Mouse (Mus musculus): ENCODE data around the gene Plekha8. TPM values are rescaled to one million over a fixed set of nuclear protein-coding genes. Genes with fewer than 3 reads are reported as not detected.

Plekha8 gene
- polyA plus RNA-seq (2011; ENCODE audit: insufficient read length, low read depth, missing spikeins) = 7.0 and 9.1 TPM in 2 replicates

DNA sequence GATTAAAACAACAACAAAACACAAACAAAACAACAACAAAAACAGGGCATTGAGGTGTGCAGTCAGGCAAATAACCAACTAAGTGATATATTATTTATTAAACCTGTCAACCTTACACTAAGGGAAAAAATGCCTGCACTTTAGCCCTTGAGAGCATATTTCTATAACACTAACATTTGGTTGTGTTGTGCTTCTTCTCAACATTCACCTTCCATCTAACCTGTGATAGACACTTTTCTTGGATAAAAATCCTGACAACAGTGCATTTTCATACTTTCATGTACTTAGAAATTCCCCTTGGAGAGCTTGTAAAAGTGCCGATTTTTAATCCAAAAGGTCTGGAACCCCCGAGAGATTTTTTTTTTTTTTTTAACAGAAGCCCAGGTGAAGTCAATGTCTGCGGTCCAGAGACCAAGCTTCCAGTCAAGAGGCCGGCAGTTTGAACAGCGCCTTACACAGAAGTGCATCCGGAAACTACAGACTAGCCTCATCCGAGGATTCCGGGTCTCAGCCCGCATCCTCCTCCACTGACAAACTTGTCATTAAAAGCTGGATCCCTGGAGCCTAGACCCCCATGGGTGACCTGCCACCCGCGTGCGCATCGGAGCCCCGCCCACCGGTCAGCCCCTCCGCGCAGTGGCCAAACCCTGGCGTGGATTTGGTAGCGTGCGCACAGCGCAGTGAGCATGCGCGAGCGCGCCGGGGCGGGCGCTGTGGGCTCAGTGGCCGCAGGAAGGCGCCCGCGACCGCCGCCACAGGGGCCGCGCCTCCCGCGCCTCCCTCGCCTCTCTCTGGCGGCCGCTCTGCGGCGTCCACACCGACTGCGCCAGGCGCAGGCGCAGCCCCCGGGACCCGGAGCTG, at the start of gene Plekha8:
Plekha8 (plus strand) TSS at position 643 of the 861 bp plus-strand sequence.
- Histone ChIP-seq H3K4me3 (ENCODE audit: insufficient read depth, low read length) (peak within 1 kb of the TSS; percentile 86), H3K4me1 (ENCODE audit: control insufficient read depth, insufficient read depth, low read length) (peaks cover 13% of the 10 kb centered on the region), H3K27ac (ENCODE audit: insufficient read depth, low read length) (no peak within 1 kb of the TSS)
- TF ChIP-seq POLR2A (IDR thresholded peaks at IDR 0.05; ENCODE audit: low read depth, low read length) (peak; percentile 50), CTCF (IDR thresholded peaks at IDR 0.05; ENCODE audit: borderline replicate concordance, insufficient read depth, low read length) (no peak)

DNA sequence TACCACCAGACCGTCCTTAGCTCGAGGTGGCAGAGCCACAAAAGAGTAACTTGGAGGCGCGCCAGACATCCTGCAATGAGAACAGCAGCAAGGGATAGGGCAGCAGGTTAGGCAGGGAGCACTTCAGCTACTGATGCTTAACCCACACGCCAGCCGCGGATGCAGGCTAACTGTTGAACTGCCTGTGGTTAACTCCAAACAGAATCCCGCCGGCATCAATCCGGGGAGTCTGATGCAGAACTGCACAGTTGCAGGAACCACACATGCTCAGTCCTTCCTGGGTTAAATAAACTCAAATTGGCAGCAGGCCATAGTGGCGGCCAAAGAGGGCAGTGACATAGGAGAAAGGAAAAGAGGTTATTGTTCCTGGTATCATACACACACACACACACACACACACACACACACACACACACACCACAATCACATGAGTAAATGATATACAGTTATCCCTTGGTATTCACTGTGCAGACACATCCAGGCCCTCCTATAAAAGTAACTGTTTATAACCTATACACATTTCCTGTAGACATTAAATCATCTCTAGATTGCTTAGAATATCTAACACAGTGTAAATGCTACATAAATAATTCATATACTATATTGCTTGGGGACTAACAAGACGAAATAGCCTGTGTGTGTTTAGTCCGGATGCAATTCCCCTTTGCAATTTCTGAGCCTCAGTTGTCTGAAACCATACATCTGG, 46.4 kb upstream of the Plekha8 start:
- H3K4me3 ChIP-seq (ENCODE audit: insufficient read depth, low read length) = no peak overlapping the region
- H3K4me1 ChIP-seq (ENCODE audit: control insufficient read depth, insufficient read depth, low read length) = no peaks in the 10 kb centered on the region
- H3K27ac ChIP-seq (ENCODE audit: insufficient read depth, low read length) = no peak overlapping the region
- TF ChIP-seq POLR2A (IDR thresholded peaks at IDR 0.05; ENCODE audit: low read depth, low read length) (no peak), CTCF (IDR thresholded peaks at IDR 0.05; ENCODE audit: borderline replicate concordance, insufficient read depth, low read length) (no peak)

DNA sequence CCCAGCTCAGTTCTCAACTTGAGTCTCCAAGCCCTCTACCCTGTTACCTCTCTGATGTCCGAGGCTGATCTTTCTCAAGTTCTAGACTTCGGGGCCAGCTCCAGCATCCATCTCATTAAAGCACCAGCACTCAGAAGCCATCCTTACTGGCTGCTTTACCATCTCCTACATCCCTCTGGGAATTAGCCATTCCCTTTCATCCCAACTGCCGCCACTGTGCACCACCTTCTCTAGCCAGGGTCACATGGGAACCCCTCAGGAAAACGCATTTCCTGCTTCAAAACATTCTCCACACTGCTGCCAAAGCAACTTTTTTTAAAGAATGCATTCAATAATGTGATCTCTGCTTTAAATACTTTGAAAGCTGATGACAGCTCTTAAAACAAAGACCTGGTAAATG, 45.6 kb upstream of the Plekha8 start:
- no peaks in the 10 kb centered on the region for H3K4me1 ChIP-seq (ENCODE audit: control insufficient read depth, insufficient read depth, low read length)
- TF ChIP-seq CTCF (IDR thresholded peaks at IDR 0.05; ENCODE audit: borderline replicate concordance, insufficient read depth, low read length) = no peak
- no peak for TF ChIP-seq POLR2A (IDR thresholded peaks at IDR 0.05; ENCODE audit: low read depth, low read length)
- no peak overlapping the region for H3K4me3 ChIP-seq (ENCODE audit: insufficient read depth, low read length)
- H3K27ac ChIP-seq (ENCODE audit: insufficient read depth, low read length) = no peak overlapping the region

DNA sequence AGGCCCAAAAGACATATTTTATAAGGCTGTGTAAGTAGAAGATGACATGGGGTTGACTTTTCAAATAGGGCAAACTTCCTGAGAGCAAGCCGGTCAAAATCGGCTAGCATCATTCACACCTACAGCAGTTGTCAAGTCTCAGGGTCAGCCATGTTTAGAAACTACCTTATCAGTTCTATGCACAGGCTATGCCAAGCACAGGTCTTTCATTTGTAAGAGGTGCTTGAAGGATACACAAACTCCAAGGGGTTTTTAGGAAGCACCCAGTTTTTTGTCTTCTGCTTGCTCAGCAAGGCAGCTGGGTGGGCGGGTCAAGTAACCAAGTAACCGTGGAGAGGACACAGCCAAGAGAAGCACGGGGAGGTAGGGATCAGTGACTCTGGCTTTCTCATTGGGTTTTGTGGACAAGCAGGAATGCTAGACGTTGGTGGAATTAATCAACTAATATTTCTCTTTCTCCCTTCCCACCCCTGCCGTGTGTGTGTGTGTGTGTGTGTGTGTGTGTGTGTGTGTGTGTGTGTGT, 44.0 kb upstream of the Plekha8 start:
- no peaks in the 10 kb centered on the region for H3K4me1 ChIP-seq (ENCODE audit: control insufficient read depth, insufficient read depth, low read length)
- H3K27ac ChIP-seq (ENCODE audit: insufficient read depth, low read length) = no peak overlapping the region
- TF ChIP-seq POLR2A (IDR thresholded peaks at IDR 0.05; ENCODE audit: low read depth, low read length) = no peak
- TF ChIP-seq CTCF (IDR thresholded peaks at IDR 0.05; ENCODE audit: borderline replicate concordance, insufficient read depth, low read length) = no peak
- no peak overlapping the region for H3K4me3 ChIP-seq (ENCODE audit: insufficient read depth, low read length)

DNA sequence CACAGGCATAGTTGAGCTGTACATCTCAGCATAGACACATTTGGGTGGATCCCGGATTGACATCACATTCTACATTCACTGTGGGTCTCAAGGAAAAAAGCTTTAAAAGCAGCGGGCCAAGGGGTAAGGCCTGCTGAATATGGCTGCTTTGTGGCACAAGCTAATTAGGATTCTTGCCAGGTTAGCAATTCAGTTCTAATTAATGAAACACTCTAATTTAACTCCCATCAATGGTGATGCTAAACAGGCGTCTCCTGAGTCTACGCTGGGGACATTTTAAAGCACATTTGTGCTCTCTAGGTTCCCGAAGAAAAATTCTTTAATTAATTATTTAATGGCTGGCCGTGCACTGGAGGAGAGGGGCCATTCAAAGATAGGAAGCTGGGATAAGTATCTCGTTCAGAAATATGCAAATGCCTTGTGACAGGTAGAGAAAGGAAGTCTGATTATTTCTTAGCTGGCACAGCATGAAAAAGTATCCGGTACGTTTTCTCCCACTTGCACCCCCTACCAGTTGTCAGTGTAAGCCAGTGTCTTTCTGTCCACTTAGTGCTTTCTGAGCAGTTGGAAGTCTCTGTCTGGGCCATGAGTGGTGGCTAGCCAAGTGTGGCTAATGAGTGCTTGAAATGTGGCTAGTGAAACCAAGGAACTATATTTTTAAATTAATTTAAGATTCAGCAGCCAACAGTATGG, 42.0 kb upstream of the Plekha8 start:
- no peaks in the 10 kb centered on the region for H3K4me1 ChIP-seq (ENCODE audit: control insufficient read depth, insufficient read depth, low read length)
- H3K27ac ChIP-seq (ENCODE audit: insufficient read depth, low read length) = no peak overlapping the region
- no peak overlapping the region for H3K4me3 ChIP-seq (ENCODE audit: insufficient read depth, low read length)
- TF ChIP-seq POLR2A (IDR thresholded peaks at IDR 0.05; ENCODE audit: low read depth, low read length) (no peak), CTCF (IDR thresholded peaks at IDR 0.05; ENCODE audit: borderline replicate concordance, insufficient read depth, low read length) (no peak)

DNA sequence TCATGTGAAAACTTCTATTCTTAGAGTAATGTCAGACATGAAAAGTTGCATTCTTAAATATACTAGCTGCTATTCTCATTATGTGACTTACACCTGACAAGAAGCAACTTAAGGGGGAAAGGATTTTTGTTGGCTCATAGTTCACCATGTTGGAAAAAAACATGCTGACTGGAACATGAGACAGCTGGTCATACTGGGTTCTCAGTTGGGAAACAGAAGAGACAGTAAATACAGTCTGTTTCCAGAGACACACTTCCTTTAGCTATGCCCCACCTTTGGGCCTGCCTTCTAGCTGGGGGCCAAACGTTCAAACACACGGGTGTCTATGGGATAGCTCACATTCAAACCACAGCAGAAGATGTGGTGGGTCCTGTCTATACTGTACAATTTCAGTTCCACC, 41.3 kb upstream of the Plekha8 start:
- no peaks in the 10 kb centered on the region for H3K4me1 ChIP-seq (ENCODE audit: control insufficient read depth, insufficient read depth, low read length)
- no peak overlapping the region for H3K27ac ChIP-seq (ENCODE audit: insufficient read depth, low read length)
- TF ChIP-seq CTCF (IDR thresholded peaks at IDR 0.05; ENCODE audit: borderline replicate concordance, insufficient read depth, low read length) = no peak
- TF ChIP-seq POLR2A (IDR thresholded peaks at IDR 0.05; ENCODE audit: low read depth, low read length) = no peak
- no peak overlapping the region for H3K4me3 ChIP-seq (ENCODE audit: insufficient read depth, low read length)

DNA sequence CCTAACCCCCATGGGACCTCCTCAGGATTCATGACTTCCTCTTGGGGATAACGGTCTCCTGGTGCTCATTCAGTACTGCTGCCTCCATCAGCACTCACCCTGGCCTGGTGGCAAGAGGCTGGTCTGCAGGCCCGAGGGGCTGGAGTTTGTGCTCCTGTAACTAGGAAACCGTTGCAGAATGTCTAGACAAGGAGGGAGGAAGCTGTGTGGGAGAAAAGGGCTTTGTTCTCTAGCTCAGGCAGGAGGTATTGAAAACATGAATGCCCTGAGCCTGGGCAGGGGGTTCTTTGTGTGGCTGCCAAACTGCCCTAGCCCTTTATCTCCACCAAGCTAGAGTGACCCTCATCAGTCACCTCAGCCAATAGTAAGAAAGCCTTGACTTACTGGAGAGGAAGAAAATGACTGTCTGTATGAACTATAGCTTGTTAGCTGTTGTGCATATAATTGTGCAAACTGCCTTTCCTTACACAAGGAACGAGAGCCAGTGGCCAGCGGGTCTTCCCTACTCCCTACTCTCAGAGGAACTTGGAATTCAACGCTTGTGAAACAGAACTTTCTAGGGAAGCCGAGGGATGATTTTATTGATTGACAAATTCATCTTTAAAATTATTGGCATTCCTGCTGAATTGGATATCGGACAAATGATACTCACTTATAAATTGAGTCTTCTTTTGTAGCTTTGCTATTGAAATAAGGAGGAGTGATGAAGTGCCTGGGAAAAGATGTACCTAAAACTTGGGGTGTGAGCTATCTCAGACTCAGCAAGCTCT, 40.4 kb upstream of the Plekha8 start:
- no peak overlapping the region for H3K27ac ChIP-seq (ENCODE audit: insufficient read depth, low read length)
- TF ChIP-seq CTCF (IDR thresholded peaks at IDR 0.05; ENCODE audit: borderline replicate concordance, insufficient read depth, low read length) (no peak), POLR2A (IDR thresholded peaks at IDR 0.05; ENCODE audit: low read depth, low read length) (no peak)

DNA sequence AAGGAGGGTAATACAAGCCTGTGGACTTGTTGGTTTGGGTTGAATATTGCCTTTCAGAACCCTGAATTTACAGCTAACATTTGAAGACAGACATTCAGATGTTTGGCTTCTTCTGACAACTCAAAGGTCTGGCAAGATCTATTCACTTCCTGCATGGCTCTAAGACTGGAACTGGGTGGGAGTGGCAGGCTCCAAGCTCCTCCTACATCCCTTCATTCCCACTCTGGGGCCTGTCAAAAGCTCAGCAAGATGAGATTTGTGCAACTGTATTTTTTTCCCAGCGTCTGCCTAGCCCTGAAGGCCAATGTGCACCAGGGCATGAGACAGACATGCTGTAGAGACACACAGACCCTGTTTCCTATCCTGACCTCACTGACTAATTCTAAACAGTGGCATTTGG, 39.1 kb upstream of the Plekha8 start:
- no peaks in the 10 kb centered on the region for H3K4me1 ChIP-seq (ENCODE audit: control insufficient read depth, insufficient read depth, low read length)
- TF ChIP-seq CTCF (IDR thresholded peaks at IDR 0.05; ENCODE audit: borderline replicate concordance, insufficient read depth, low read length) (no peak), POLR2A (IDR thresholded peaks at IDR 0.05; ENCODE audit: low read depth, low read length) (no peak)
- H3K27ac ChIP-seq (ENCODE audit: insufficient read depth, low read length) = no peak overlapping the region
- no peak overlapping the region for H3K4me3 ChIP-seq (ENCODE audit: insufficient read depth, low read length)

More for the DNA sequence above, 40.4 kb upstream of the Plekha8 start:
- Histone ChIP-seq H3K4me1 (ENCODE audit: control insufficient read depth, insufficient read depth, low read length) (no peaks in the 10 kb centered on the region), H3K4me3 (ENCODE audit: insufficient read depth, low read length) (no peak overlapping the region)

DNA sequence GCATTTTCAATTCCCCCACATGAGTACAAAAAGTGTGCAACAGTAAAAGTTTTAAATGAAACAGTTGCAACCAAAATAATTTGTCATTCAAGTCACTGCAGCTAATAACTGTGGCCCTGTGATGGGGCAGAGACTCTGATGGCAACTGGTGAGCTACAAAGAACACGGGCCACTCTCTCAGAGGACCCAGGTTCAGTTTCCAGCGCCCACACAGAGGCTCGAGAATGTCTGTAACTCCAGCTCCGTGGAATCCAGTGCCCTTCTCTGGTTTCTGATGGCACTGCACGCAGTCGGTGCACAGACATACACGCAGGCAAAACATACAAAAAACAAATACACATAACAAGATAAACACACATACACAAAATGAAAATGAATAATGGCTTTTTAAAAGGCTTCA, 37.2 kb upstream of the Plekha8 start:
- Histone ChIP-seq H3K4me1 (ENCODE audit: control insufficient read depth, insufficient read depth, low read length) (no peaks in the 10 kb centered on the region), H3K4me3 (ENCODE audit: insufficient read depth, low read length) (no peak overlapping the region), H3K27ac (ENCODE audit: insufficient read depth, low read length) (no peak overlapping the region)
- TF ChIP-seq POLR2A (IDR thresholded peaks at IDR 0.05; ENCODE audit: low read depth, low read length) (no peak), CTCF (IDR thresholded peaks at IDR 0.05; ENCODE audit: borderline replicate concordance, insufficient read depth, low read length) (no peak)

Measured in embryonic fibroblast, embryonic 13.5 days (primary cell).